Mouse (Mus musculus) bone marrow, adult 2 months (tissue): ENCODE results near the gene Timm17b. TPM values are rescaled to one million over a fixed set of nuclear protein-coding genes. Genes with fewer than 3 reads are reported as not detected.

Source experiments
- H3K27ac ChIP-seq: fragments of 200-500 bp; 2 replicates; pipeline ENCODE4 v1.5.1; 2012; ENCODE audit warnings: low read depth, mild to moderate bottlenecking, control low read depth, inconsistent platforms, low read length; ENCODE audit not compliant: control insufficient read depth, poor library complexity, insufficient read depth
- H3K4me1 ChIP-seq: fragments of 200-500 bp; 2 replicates; pipeline ENCODE4 v1.6.1; 2011; ENCODE audit warnings: low read length; ENCODE audit not compliant: control insufficient read depth, insufficient read depth
- H3K4me3 ChIP-seq: fragments of 200-500 bp; replicated peaks from 2 replicates; pipeline ENCODE3; 2011; ENCODE audit warnings: mild to moderate bottlenecking, low read depth, low read length, control low read depth; ENCODE audit not compliant: control insufficient read depth
- CTCF ChIP-seq: fragments of 200-500 bp; IDR thresholded peaks from 2 replicates; pipeline ENCODE4 v1.5.1; 2011; ENCODE audit warnings: low read length, control low read depth; ENCODE audit not compliant: control insufficient read depth, insufficient read depth
- POLR2A ChIP-seq: fragments of 200-500 bp; IDR thresholded peaks from 2 replicates; pipeline ENCODE4 v1.6.1; 2011; ENCODE audit warnings: low read depth, mild to moderate bottlenecking, control low read depth, low read length, borderline replicate concordance; ENCODE audit not compliant: control insufficient read depth
- WGBS: fragments of 180-500 bp; shearing (Covaris S2); methylation state at CpG from one replicate; pipeline ENCODE4 v1.1.7; 2018; 5-methylcytosine and 5-hydroxymethylcytosine counted together
- polyA plus RNA-seq: library from polyadenylated mRNA; stranded (reverse); fragments of >200 nt; gene quantifications from 2 replicates; pipeline ENCODE4 v1.2.4, GENCODE M21; 2011; ENCODE audit warnings: low replicate concordance; ENCODE audit not compliant: missing spikeins, insufficient read depth, insufficient read length

Gene Timm17b
- 9.2 and 17.8 TPM in 2 replicates for polyA plus RNA-seq

GRCm38 (mm10) chrX:7898880-7899874, at the start of gene Timm17b, which contains the start of gene Pqbp1:
Timm17b (plus strand) TSS chrX:7899357.
Pqbp1 (minus strand) TSS chrX:7899269.
- Histone ChIP-seq H3K4me1 (no peaks in the 10 kb centered on the region), H3K27ac (peak within 1 kb of the TSS; percentile 97), H3K4me3 (peak within 1 kb of the TSS; percentile 94)
- 9% methylated on average over 62 of the region's 62 CpGs for WGBS
- TF ChIP-seq CTCF: no peak
- peak; percentile 71; the same call in 1 of the 2 replicates for TF ChIP-seq POLR2A

DNA sequence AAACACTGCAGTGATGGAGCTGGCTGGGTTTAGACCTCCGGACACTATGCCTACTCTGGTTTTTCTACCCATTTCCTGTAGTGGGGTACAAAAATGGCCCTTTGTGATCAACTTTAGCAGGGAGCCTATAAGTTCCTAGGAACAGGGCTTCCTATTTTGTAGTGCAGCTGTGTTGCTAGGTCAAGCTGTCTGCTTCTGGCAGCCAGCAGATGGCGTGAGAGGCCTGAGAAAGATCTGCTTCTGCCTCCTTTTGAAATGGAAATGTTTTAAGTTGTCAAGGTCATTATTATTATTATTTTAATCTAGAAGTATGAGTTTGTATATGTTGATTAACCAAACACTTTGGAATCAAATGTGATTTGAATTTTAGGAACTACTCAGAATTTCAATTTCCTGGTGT, 44.6 kb upstream of the Timm17b start:
- WGBS: 10% methylated on average over 2 of the region's 2 CpGs

GRCm38 (mm10) chrX:7859191-7859753, 39.9 kb upstream of the Timm17b start:
- no peak for TF ChIP-seq POLR2A
- no peak for TF ChIP-seq CTCF
- no peak overlapping the region for H3K4me3 ChIP-seq
- WGBS: 46% methylated on average over 3 of the region's 3 CpGs
- H3K4me1 ChIP-seq: no peaks in the 10 kb centered on the region; the same call in 1 of the 2 replicates
- no peak overlapping the region for H3K27ac ChIP-seq

More for the DNA sequence above, 44.6 kb upstream of the Timm17b start:
- H3K4me3 ChIP-seq: no peak overlapping the region
- no peak for TF ChIP-seq POLR2A
- peak; percentile 63 for TF ChIP-seq CTCF
- no peaks in the 10 kb centered on the region for H3K4me1 ChIP-seq
- H3K27ac ChIP-seq: no peak overlapping the region

DNA sequence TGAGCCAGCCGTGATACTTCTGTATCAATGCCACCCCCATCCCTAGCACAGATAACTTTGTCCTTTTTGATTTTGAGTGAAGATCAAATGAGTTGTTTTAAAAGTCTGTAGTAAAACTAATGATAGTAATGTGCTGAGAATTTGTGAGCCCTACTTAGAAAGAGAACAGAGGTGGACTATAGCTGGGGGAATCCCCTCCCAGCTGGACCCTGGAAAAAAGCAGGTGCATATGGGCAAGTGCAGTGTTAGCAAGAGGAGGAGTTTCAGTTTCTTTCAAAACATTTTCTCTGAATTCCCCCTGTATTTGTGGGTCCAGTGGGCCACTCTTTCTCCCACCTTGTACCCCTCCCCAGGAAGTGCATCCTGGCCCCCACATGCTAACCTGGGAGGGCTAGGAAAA, 36.0 kb upstream of the Timm17b start:
- TF ChIP-seq CTCF (no peak), POLR2A (no peak)
- Histone ChIP-seq H3K4me3 (no peak overlapping the region), H3K4me1 (peaks cover 1% of the 10 kb centered on the region; the same call in 1 of the 2 replicates), H3K27ac (no peak overlapping the region)
- WGBS: 81% methylated on average over 1 of the region's 1 CpGs

GRCm38 (mm10) chrX:7864551-7864950, 34.6 kb upstream of the Timm17b start:
- Histone ChIP-seq H3K4me1 (peaks cover 1% of the 10 kb centered on the region; the same call in 1 of the 2 replicates), H3K4me3 (no peak overlapping the region), H3K27ac (no peak overlapping the region; the same call in 1 of the 2 replicates)
- 34% methylated on average over 3 of the region's 3 CpGs for WGBS
- TF ChIP-seq POLR2A: no peak
- TF ChIP-seq CTCF: no peak

DNA sequence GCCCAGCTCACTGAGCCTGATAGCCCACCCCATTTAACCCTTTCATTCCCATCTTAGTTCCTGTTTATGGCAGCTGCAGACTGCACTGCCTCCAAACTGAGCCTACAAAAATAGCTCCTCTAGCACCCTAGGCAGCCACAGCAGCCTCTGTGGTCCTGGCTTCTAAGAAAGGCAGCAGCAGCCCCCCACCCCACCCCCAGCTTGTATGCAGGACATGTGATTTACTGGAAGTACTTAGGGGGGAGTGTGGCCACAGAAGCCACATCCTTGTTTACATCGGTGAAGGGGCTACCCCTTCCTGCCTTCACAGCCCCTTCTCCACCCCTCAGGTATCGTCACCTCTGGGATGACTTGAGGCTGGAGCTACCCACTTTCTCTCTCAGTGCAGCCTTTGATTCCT, 33.8 kb upstream of the Timm17b start:
- Histone ChIP-seq H3K4me1 (peaks cover 1% of the 10 kb centered on the region; the same call in 1 of the 2 replicates), H3K4me3 (no peak overlapping the region), H3K27ac (peak overlapping the region; percentile 51)
- TF ChIP-seq CTCF (no peak), POLR2A (no peak)
- whole genome bisulfite sequencing: 40% methylated on average over 2 of the region's 2 CpGs

- H3K4me3 ChIP-seq: no peak overlapping the region
- H3K27ac ChIP-seq: peak overlapping the region; percentile 51; the same call in 1 of the 2 replicates
- no peak for TF ChIP-seq CTCF
- TF ChIP-seq POLR2A: no peak
- peaks cover 1% of the 10 kb centered on the region; the same call in 1 of the 2 replicates for H3K4me1 ChIP-seq
- WGBS: 20% methylated on average over 2 of the region's 2 CpGs
These were observed 33.4 kb upstream of the Timm17b start for GRCm38 (mm10) chrX:7865786-7866185.

DNA sequence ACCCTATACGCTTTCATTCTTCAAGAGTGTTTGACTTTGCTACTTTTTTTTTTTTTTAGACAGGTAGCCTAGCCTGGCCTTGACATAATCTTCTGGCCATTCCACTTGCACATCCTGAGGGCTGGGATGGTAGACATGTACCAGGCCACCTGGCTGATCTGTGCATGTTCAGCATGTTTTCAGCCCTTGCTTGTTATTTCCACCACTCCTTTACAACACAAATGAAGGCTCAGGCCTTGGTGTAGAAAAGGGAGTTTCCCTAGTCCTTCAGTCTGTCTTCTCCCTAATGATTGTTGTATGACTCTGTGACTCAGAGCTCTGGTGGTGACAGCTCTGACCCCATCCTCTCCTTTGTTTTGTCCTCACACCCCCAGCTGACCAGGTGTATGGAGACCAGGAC, 32.0 kb upstream of the Timm17b start:
- Histone ChIP-seq H3K27ac (no peak overlapping the region), H3K4me3 (no peak overlapping the region), H3K4me1 (peaks cover 1% of the 10 kb centered on the region; the same call in 1 of the 2 replicates)
- 86% methylated on average over 1 of the region's 1 CpGs for WGBS
- TF ChIP-seq POLR2A: no peak
- no peak for TF ChIP-seq CTCF
